Mouse (Mus musculus) stomach, postnatal 0 days (tissue): ENCODE measurements at regions not wholly inside any gene's neighbourhood (a gene's known extent, or its start where the extent isn't known, plus 50 kb on each side); places are given as distances from the start of the nearest gene placed in this dataset.

Experiments used
- CTCF ChIP-seq: IDR thresholded peaks from 2 replicates; pipeline ENCODE4 v1.5.1; 2016; ENCODE audit warnings: antibody characterized with exemption, low read depth, mild to moderate bottlenecking, moderate library complexity
- EP300 ChIP-seq: optimal IDR thresholded peaks from 2 replicates; pipeline ENCODE3; 2016; ENCODE audit warnings: antibody characterized with exemption

DNA sequence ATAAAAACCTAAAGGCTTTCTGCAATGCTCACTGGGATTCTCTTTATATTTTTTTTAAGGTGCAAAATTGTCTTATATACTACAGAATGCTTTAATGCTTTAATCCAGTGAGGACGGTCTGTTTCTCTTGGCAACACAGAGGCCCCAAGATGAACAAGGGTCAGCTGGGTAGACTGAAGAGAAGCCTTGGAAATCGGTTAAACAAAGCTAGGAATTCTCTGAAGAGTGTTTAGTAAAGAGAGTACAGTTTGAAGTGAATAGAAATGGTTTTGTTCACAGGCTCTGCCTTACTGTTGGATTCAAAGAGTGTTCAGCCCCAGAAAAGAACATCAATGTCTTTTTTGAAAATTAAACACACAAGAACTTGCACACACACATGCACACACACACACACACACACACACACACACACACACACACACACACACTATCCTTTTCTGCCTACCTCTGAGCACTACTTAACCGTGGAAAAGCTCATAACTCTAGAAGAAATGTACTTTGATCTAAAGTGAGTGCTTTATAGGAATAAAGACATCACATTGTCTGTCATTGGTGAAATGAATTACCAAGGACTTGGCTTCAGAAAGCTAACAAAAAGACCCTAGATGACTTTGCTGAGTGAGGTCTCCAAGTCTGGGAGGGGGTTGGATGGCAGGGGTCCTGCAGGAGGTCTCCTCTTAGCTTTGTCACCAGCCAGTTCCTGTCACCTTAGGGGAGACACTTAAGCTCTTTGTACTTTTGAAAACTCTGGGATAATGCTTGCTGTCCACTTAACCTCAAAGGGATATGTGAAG is 201.5 kb downstream of the Cd47 start:
- TF ChIP-seq CTCF (no peak), EP300 (no peak)
